Mouse (Mus musculus) C2C12 (cell line): ENCODE measurements at regions not wholly inside any gene's neighbourhood (a gene's known extent, or its start where the extent isn't known, plus 50 kb on each side); places are given as distances from the start of the nearest gene placed in this dataset.

Source experiments
- H3K27me3 ChIP-seq: one replicate; pipeline ENCODE4 v1.6.1; 2011; ENCODE audit not compliant: control insufficient read depth, insufficient read depth, insufficient read length
- H3K36me3 ChIP-seq: one replicate; pipeline ENCODE4 v1.6.1; 2011; ENCODE audit not compliant: control insufficient read depth, insufficient read depth
- H3K4me3 ChIP-seq: one replicate; pipeline ENCODE4 v1.5.1; 2011; ENCODE audit warnings: mild to moderate bottlenecking, control low read depth; ENCODE audit not compliant: poor library complexity, insufficient read depth, severe bottlenecking
- H3K79me2 ChIP-seq: one replicate; pipeline ENCODE4 v1.6.1; 2011; ENCODE audit not compliant: control insufficient read depth, insufficient read depth
- H3K79me3 ChIP-seq: one replicate; pipeline ENCODE4 v1.6.1; 2011; ENCODE audit warnings: low read depth, control low read depth
- H3ac ChIP-seq: one replicate; pipeline ENCODE3; 2011; ENCODE audit warnings: low read depth; ENCODE audit not compliant: control insufficient read depth, insufficient read length
- CEBPB ChIP-seq: IDR thresholded peaks from one replicate; pipeline ENCODE4 v1.6.1; 2011; ENCODE audit warnings: low read depth, mild to moderate bottlenecking, control low read depth, moderate library complexity
- CTCF ChIP-seq: IDR thresholded peaks from one replicate; pipeline ENCODE4 v1.5.1; 2011; ENCODE audit not compliant: control insufficient read depth, insufficient read depth, insufficient read length
- FOSL1 ChIP-seq: IDR thresholded peaks from one replicate; pipeline ENCODE4 v1.8.0; 2011; ENCODE audit warnings: mild to moderate bottlenecking, low read length; ENCODE audit not compliant: poor library complexity, insufficient read depth, severe bottlenecking
- MAX ChIP-seq: IDR thresholded peaks from one replicate; pipeline ENCODE4 v1.6.1; 2011; ENCODE audit warnings: mild to moderate bottlenecking, control low read depth
- MYOD1 ChIP-seq: IDR thresholded peaks from one replicate; pipeline ENCODE4 v1.6.1; 2011; ENCODE audit warnings: low read depth; ENCODE audit not compliant: control insufficient read depth, insufficient read length
- MYOG ChIP-seq: IDR thresholded peaks from one replicate; pipeline ENCODE4 v1.6.1; 2011; ENCODE audit not compliant: control insufficient read depth, insufficient read length; ENCODE audit errors: extremely low read depth
- USF1 ChIP-seq: IDR thresholded peaks from one replicate; pipeline ENCODE4 v1.6.1; 2011; ENCODE audit warnings: low read depth, mild to moderate bottlenecking, control low read depth, moderate library complexity

DNA sequence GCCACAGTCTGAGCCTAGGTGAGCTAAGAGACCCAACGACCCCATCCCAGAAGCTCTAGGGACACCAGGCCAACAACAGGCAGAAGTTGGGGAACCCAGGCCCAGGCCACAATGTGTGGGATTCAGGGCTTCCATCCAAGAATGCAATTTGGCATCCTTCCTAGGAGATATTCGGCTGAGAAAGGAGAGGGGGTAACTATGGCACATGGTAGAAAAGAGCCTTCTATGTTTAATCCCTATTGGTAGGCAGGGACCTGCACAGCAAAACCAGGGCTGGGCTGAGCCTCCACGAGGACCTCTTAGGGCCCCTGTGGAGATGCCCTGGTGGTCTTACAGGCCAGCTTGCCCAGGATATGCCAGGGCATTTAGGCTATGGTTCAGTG, 71.8 kb downstream of the Zfp36l2 start:
- no peak for TF ChIP-seq USF1
- TF ChIP-seq MAX, result no peak
- no peak for TF ChIP-seq CTCF
- no peak for TF ChIP-seq MYOG
- TF ChIP-seq FOSL1, result no peak
- TF ChIP-seq CEBPB, result no peak
- no peak for TF ChIP-seq MYOD1
- Histone ChIP-seq H3K79me3 (no peaks in the 10 kb centered on the region), H3ac (no peak overlapping the region), H3K4me3 (no peak overlapping the region), H3K79me2 (no peaks in the 10 kb centered on the region), H3K27me3 (no peaks in the 10 kb centered on the region), H3K36me3 (no peaks in the 10 kb centered on the region)

DNA sequence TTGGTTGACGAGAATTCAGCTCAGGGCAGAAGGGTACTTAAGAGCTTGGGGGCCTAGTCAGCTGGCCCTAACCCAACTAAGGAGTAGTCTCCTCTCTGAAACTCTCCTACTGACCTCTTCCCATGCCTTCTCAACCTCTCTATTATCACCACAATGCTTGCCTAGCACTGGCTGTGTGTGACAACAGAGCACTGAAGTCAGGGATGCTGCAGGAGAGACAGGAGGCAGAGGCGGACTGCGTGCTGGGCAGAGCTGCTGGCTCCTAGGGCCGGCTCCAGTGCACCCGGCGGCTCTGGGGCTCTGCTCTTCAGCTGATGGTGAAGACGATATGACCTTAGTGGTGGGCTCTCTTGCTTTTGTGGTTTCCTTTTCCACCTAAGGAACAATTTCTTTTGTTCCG, 72.6 kb downstream of the Zfp36l2 start:
- H3K36me3 ChIP-seq, result no peaks in the 10 kb centered on the region
- H3K79me2 ChIP-seq, result no peaks in the 10 kb centered on the region
- H3K4me3 ChIP-seq, result no peak overlapping the region
- no peak for TF ChIP-seq CTCF
- no peak for TF ChIP-seq USF1
- TF ChIP-seq MYOG, result no peak
- no peak for TF ChIP-seq CEBPB
- no peak for TF ChIP-seq MAX
- no peak for TF ChIP-seq FOSL1
- TF ChIP-seq MYOD1, result no peak
- no peak overlapping the region for H3ac ChIP-seq
- H3K79me3 ChIP-seq, result no peaks in the 10 kb centered on the region
- no peaks in the 10 kb centered on the region for H3K27me3 ChIP-seq

DNA sequence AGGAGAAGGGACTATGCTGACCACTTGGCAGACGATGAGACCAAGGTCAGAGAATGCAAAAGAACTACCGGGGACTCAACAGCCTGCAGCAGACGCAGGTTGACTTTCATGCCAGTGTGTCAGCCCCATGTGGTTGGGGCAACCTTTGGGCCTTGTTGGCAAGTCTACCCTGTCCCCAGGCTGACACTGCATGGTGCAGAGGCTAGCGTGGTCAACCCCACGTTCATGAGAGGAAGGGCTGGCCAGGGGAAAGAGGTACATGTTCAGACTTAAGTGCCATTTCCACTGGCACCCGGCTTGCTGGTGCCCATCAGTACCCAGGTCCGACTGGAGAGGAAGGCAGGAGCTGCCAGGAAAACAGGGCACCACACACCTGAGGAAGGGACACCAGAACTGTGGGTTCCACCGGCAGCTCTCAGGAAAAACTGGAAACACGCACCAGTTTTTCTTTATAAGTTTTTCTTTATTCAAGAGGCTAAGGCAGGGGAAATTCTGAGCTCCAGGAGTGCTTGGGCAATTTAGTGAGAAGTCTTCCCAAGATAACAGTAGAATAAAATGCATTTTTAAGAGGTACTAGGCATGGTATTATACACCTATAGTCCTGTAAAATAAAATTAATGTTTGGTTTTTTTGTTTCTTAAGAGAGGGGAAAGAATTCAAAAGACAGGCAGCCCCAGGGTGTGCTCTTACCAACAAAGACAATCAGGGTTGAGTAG, 73.3 kb downstream of the Zfp36l2 start:
- no peaks in the 10 kb centered on the region for H3K36me3 ChIP-seq
- no peak overlapping the region for H3ac ChIP-seq
- no peaks in the 10 kb centered on the region for H3K79me3 ChIP-seq
- no peak overlapping the region for H3K4me3 ChIP-seq
- H3K79me2 ChIP-seq, result no peaks in the 10 kb centered on the region
- no peak for TF ChIP-seq MYOD1
- no peak for TF ChIP-seq MAX
- TF ChIP-seq CEBPB, result no peak
- no peak for TF ChIP-seq FOSL1
- no peak for TF ChIP-seq CTCF
- no peak for TF ChIP-seq USF1
- no peak for TF ChIP-seq MYOG
- H3K27me3 ChIP-seq, result no peaks in the 10 kb centered on the region

DNA sequence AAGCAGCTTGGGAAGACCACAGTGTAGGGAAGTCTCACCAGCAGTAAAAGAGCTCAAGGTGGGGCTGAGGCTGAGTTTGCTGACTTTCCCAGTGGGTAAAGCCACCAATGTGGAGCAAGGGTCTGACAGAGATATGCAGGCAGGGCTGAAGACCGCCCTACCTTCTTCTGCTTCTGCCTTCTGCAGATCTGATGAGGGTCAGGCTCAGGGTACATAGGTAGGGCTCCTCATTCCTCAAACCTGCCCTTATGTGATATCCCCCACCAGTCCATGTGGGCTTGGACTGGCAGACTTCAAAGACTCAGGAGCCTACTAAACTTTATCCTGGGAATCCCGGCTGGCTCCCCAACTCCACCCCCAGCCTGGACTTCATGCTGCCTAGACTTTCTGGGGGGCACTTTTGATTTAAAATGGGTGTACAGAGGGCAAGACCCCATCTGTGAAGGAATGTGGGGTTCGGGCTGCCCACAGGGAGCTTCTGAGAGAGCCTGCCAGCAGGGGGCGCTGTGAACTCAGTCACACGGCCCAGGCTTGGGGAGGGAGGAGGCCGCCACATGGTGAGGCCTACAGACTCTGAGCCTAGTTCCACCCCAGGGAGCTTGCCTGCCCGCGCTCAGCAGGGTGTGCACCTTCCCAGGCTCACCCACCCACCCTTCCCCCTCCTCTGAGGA, 74.0 kb downstream of the Zfp36l2 start:
- Histone ChIP-seq H3K4me3 (no peak overlapping the region), H3K79me3 (no peaks in the 10 kb centered on the region), H3ac (no peak overlapping the region), H3K79me2 (no peaks in the 10 kb centered on the region), H3K27me3 (no peaks in the 10 kb centered on the region), H3K36me3 (no peaks in the 10 kb centered on the region)
- TF ChIP-seq MYOD1 (no peak), CTCF (peak; percentile 89), FOSL1 (no peak), USF1 (no peak)

DNA sequence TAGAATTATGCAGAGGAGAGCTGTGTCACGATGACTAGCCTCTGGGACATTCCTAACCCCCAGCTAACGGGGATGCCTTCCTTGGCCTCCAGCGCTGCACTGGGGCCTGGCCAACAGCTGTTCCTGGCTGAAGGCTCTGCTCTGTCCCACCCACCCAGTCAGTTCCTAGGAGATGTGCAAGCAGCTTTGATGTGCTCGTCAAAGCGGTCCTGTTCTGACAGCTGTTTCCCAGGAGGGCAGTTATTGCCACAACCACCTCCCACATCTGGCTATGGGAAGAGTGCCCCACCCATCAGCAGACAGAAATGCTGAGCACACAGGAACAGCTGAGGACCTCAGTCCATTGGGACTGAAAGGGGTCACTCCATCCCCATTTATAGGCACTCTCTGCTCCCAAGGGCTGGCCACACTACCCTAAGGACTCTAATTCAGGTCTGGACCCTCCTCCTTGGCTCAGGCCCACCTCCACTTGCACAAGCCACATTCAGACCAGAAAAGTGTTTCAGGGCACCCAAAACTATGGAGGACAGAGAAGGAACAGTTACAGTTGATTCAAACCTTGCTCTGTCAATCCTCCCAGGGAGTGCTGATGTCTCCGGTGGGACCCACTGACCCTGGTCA, 75.2 kb downstream of the Zfp36l2 start:
- H3ac ChIP-seq, result no peak overlapping the region

More for the DNA sequence above, 75.2 kb downstream of the Zfp36l2 start:
- TF ChIP-seq USF1 (no peak), MAX (peak; percentile 71), MYOD1 (peak; percentile 97), CEBPB (peak; percentile 55), MYOG (no peak), FOSL1 (no peak), CTCF (no peak)
- Histone ChIP-seq H3K36me3 (no peaks in the 10 kb centered on the region), H3K79me3 (no peaks in the 10 kb centered on the region), H3K79me2 (no peaks in the 10 kb centered on the region), H3K27me3 (no peaks in the 10 kb centered on the region), H3K4me3 (no peak overlapping the region)
